ENCODE assay signal across 9 mouse cellular contexts in the genomic region with DNA sequence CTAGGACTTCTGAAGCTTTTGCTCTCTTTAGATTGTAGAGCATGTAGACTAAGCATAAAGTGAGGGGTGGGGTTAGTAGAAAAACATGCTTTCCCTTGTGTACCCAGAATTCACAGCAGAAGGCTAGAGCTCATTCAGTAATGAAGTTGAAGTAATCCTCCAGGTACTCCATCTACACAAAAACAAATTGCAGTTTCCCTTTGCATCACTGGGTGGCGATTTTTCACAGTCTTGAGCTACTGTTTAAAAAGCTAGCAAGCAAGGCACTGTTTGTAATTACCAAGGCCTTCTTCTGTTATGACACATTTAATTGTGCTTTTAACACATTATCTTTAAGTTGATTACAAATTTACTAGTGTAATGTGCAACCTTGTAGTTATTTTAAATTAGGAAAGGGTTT. TPM values are rescaled to one million over a fixed set of nuclear protein-coding genes. Genes with fewer than 3 reads are reported as not detected.
A peak's percentile ranks its signal among the peaks of the same experiment; 100 is the strongest.
DNase-seq lines count a peak whose midpoint lies in the region; ATAC-seq and TF ChIP-seq lines count a peak whose summit lies in the region.
"Had no signal": no experiment of that assay in that cellular context is flagged by ENCODE, and none has a peak within 500 bp of the region (broad histone marks: within the 10 kb centered on the region; RNA-seq: fewer than 3 reads in every experiment).

No protein-coding gene starts in this region.

- no peak overlapping the region for H3K9ac ChIP-seq in CH12.LX (ENCODE audit: insufficient read depth, low read depth)
- H3K9ac ChIP-seq in lung, embryonic 14.5 days, result no peak overlapping the region

- no peaks in the 10 kb centered on the region for H3K27me3 ChIP-seq in CH12.LX (replicated peaks)
- H3K27me3 ChIP-seq in lung, embryonic 14.5 days (ENCODE audit: insufficient read depth, low read length), result no peaks in the 10 kb centered on the region

- H3K4me1 ChIP-seq in CH12.LX (ENCODE audit: control insufficient read depth in 1 of 2, insufficient read depth in 2 of 2), result peaks cover 0 to 31% of the 10 kb centered on the region in 2 experiments; a peak in 2 of 4 replicates
- no peaks in the 10 kb centered on the region for H3K4me1 ChIP-seq in lung, embryonic 14.5 days (ENCODE audit: insufficient read depth)

- no peak overlapping the region for H3K27ac ChIP-seq in CH12.LX (ENCODE audit: insufficient read depth, low read depth)
- no peak overlapping the region for H3K27ac ChIP-seq in lung, embryonic 14.5 days (ENCODE audit: low read depth)

- peak; percentile 91 for TF ChIP-seq RAD21 in CH12.LX (IDR thresholded peaks at IDR 0.05; ENCODE audit: low read depth, low read length)

- no peak for ATAC-seq in lung, embryonic 14.5 days (ENCODE audit: insufficient read depth)

- TF ChIP-seq POLR2A in CH12.LX (IDR thresholded peaks at IDR 0.05; ENCODE audit: low read depth, low read length), result no peak

- peaks cover 10 to 21% of the 10 kb centered on the region in 2 experiments for H3K36me3 ChIP-seq in CH12.LX (replicated peaks in 1 of 2; ENCODE audit: control insufficient read depth in 1 of 2, insufficient read depth in 1 of 2, low read length in 1 of 2)
- H3K36me3 ChIP-seq in lung, embryonic 14.5 days (ENCODE audit: insufficient read depth), result peaks cover 7% of the 10 kb centered on the region; the same call in 1 of the 2 replicates

- in situ Hi-C loops in CH12.LX (cut with MboI; ENCODE audit: low pct_ligation_motif_present, low pct_unique_long_range_greater_than_20kb, low sequenced_read_pairs), result loop anchor here (25.0 kb wide), 1 partner anchor 412 kb away; no protein-coding TSS in a partner anchor

- peak; percentile 13 to 83; a peak in 2 of 4 replicates for TF ChIP-seq CTCF in CH12.LX (conservative IDR thresholded peaks at IDR 0.05 in 1 of 2, IDR thresholded peaks at IDR 0.05 in 1 of 2; ENCODE audit: low read depth in 2 of 2, low read length in 2 of 2)
- peak; percentile 58 for TF ChIP-seq CTCF in lung, embryonic 14.5 days (IDR thresholded peaks at IDR 0.05; ENCODE audit: low read depth)

- dilution Hi-C loops in CH12.LX (cut with MboI; ENCODE audit: extremely low pct_ligation_motif_present, extremely low pct_unique_long_range_greater_than_20kb, low sequenced_read_pairs), result no loop called here

- 7% methylated on average over 1 of the region's 1 CpGs for WGBS in lung, embryonic 14.5 days

- H3K9me3 ChIP-seq in CH12.LX (replicated peaks; ENCODE audit: low read length), result peaks cover 4% of the 10 kb centered on the region
- H3K9me3 ChIP-seq in lung, embryonic 14.5 days (ENCODE audit: low read depth, low read length), result no peaks in the 10 kb centered on the region

- no peak overlapping the region for H3K4me2 ChIP-seq in CH12.LX (ENCODE audit: insufficient read depth, low read depth, poor library complexity, severe bottlenecking)
- H3K4me2 ChIP-seq in lung, embryonic 14.5 days, result no peak overlapping the region

- no peaks in the 10 kb centered on the region for H3K79me2 ChIP-seq in CH12.LX (replicated peaks; ENCODE audit: control insufficient read depth, extremely low read depth, insufficient read depth, poor library complexity, severe bottlenecking)

- DNase-seq in A20 (ENCODE audit: low read depth, low spot score), result peak; percentile 79
- DNase-seq in CH12.LX (ENCODE audit: extremely low read depth), result peak; percentile 81
- DNase-seq in cerebellum, adult 18-20 months, result peak; percentile 80 to 91
- peak; percentile 36 to 65 for DNase-seq in frontal cortex, postnatal 10 days (ENCODE audit: low spot score in 2 of 2)
- DNase-seq in kidney, postnatal 14 days, result peak; percentile 72
- peak; percentile 81 for DNase-seq in lung, embryonic 14.5 days
- peak; percentile 89 to 92 for DNase-seq in right cerebral cortex, adult 2 months (ENCODE audit: low spot score in 2 of 2)
- DNase-seq in yolk sac, embryonic 10.5 days (ENCODE audit: low spot score), result no peak

- TF ChIP-seq EP300 in CH12.LX (IDR thresholded peaks at IDR 0.05; ENCODE audit: low read length), result no peak

- H3K4me3 ChIP-seq in CH12.LX (replicated peaks in 1 of 3; ENCODE audit: low read depth in 2 of 3, low read length in 2 of 3, poor library complexity in 1 of 3), result no peak overlapping the region
- no peak overlapping the region for H3K4me3 ChIP-seq in lung, embryonic 14.5 days (ENCODE audit: low read depth, low read length)

TF ChIP-seq in CH12.LX, 34 proteins besides CTCF, POLR2A, EP300 and RAD21:
- TF ChIP-seq MXI1 (IDR thresholded peaks at IDR 0.05; ENCODE audit: low read depth, low read length) (no peak), UBTF (IDR thresholded peaks at IDR 0.05; ENCODE audit: low read depth, low read length) (no peak), SMC3 (IDR thresholded peaks at IDR 0.05; ENCODE audit: low read depth, low read length) (peak; percentile 86), TCF12 (IDR thresholded peaks at IDR 0.05; ENCODE audit: low read depth, low read length) (peak; percentile 14; the same call in 1 of the 2 replicates), ZC3H11A (IDR thresholded peaks at IDR 0.05; ENCODE audit: low read depth, low read length) (peak; percentile 76), IRF4 (IDR thresholded peaks at IDR 0.05; ENCODE audit: low read depth, low read length) (peak; percentile 47; the same call in 1 of the 2 replicates)

RNA-seq across cellular contexts. Expression of a gene that starts 15.8 kb away (rescaled TPM):
- 2.4 and 2.7 TPM in 2 replicates for total RNA-seq in CH12.LX (2012; rRNA removed)
- total RNA-seq in CH12.LX (2014; rRNA removed), result 3.2 and 3.3 TPM in 2 replicates
- 4.1 and 4.4 TPM in 2 replicates for polyA plus RNA-seq in CH12.LX (2012; ENCODE audit: insufficient read length, low read depth)
- 6.7 and 9.8 TPM in 2 replicates for polyA plus RNA-seq in lung, embryonic 14.5 days (2014; fragmentation: Nextera tagmentation; extraction: Ambion mirVana)
- total RNA-seq: gastrocnemius, postnatal 4 days had no signal

RNA-seq across cellular contexts. Expression of a gene that starts 16.0 kb away (rescaled TPM):
- total RNA-seq in CH12.LX (2012; rRNA removed) (10.0 and 11.5 TPM in 2 replicates), CH12.LX (2014; rRNA removed) (17.5 and 17.7 TPM in 2 replicates)
- polyA plus RNA-seq in CH12.LX (2012; ENCODE audit: insufficient read length, low read depth), result 7.6 and 8.5 TPM in 2 replicates
- 21.1 and 21.7 TPM in 2 replicates for polyA plus RNA-seq in lung, embryonic 14.5 days (2014; fragmentation: Nextera tagmentation; extraction: Ambion mirVana)

RNA-seq across cellular contexts. Expression of a gene that starts 16.1 kb away (rescaled TPM):
- total RNA-seq in CH12.LX (2012; rRNA removed) (72.1 and 74.0 TPM in 2 replicates), CH12.LX (2014; rRNA removed) (264 and 276 TPM in 2 replicates)
- 98.3 and 107 TPM in 2 replicates for polyA plus RNA-seq in CH12.LX (2012; ENCODE audit: insufficient read length, low read depth)
- polyA plus RNA-seq in lung, embryonic 14.5 days (2014; fragmentation: Nextera tagmentation; extraction: Ambion mirVana), result 177 and 191 TPM in 2 replicates
